In genomic region chr1:56957942-56958341, GRCm38 (mm10) we compare ENCODE assay signal across 25 mouse cellular contexts.
"Had no signal": no experiment of that assay in that cellular context is flagged by ENCODE, and none has a peak within 500 bp of the region (broad histone marks: within the 10 kb centered on the region; RNA-seq: fewer than 3 reads in every experiment).

No protein-coding gene starts in this region.

- H3K27me3 ChIP-seq: liver, embryonic 12.5 days; liver, embryonic 15.5 days; lung, embryonic 15.5 days; megakaryocyte, embryonic 14.5 days; neural tube, embryonic 12.5 days; neural tube, embryonic 15.5 days had no signal

- H3K36me3 ChIP-seq: limb, embryonic 13.5 days; liver, embryonic 12.5 days; liver, embryonic 15.5 days; lung, embryonic 15.5 days; midbrain, embryonic 10.5 days; neural tube, embryonic 12.5 days; neural tube, embryonic 15.5 days had no signal

- H3K4me2 ChIP-seq: limb, embryonic 13.5 days; liver, embryonic 12.5 days; liver, embryonic 15.5 days; lung, embryonic 15.5 days; neural tube, embryonic 12.5 days; neural tube, embryonic 15.5 days had no signal

- H3K4me3 ChIP-seq: layer of hippocampus, adult 2 months; limb, embryonic 13.5 days; liver, embryonic 12.5 days; liver, embryonic 15.5 days; lung, embryonic 15.5 days; megakaryocyte, embryonic 14.5 days; midbrain, embryonic 10.5 days; neural tube, embryonic 12.5 days; neural tube, embryonic 15.5 days had no signal

- H3K4me1 ChIP-seq: liver, embryonic 12.5 days; liver, embryonic 15.5 days; lung, embryonic 15.5 days; megakaryocyte, embryonic 14.5 days; midbrain, embryonic 10.5 days; neural tube, embryonic 12.5 days; neural tube, embryonic 15.5 days had no signal

- H3K9ac ChIP-seq: limb, embryonic 13.5 days; liver, embryonic 12.5 days; liver, embryonic 15.5 days; lung, embryonic 15.5 days; neural tube, embryonic 12.5 days; neural tube, embryonic 15.5 days had no signal

- ATAC-seq: liver, embryonic 12.5 days had no signal

- DNase-seq: kidney, adult 18-20 months; kidney, adult 9 months; kidney, postnatal 14 days; layer of hippocampus, adult 9-11 months; liver; lung, adult 18-20 months; lung, postnatal 10 days; lung, postnatal 36 days; midbrain, embryonic 14.5 days; right cerebral cortex, adult 18-20 months; right cerebral cortex, postnatal 14 days; right cerebral cortex, postnatal 4 days; thymus, adult 2 months; thymus, postnatal 14 days; thymus, postnatal 4 days had no signal

- H3K27ac ChIP-seq: layer of hippocampus, adult 2 months; limb, embryonic 13.5 days; liver, embryonic 12.5 days; liver, embryonic 15.5 days; lung, embryonic 15.5 days; midbrain, embryonic 10.5 days; neural tube, embryonic 12.5 days; neural tube, embryonic 15.5 days; stomach, postnatal 0 days had no signal

- H3K9me3 ChIP-seq: limb, embryonic 13.5 days; liver, embryonic 12.5 days; liver, embryonic 15.5 days; lung, embryonic 15.5 days; megakaryocyte, embryonic 14.5 days; midbrain, embryonic 10.5 days; neural tube, embryonic 12.5 days; neural tube, embryonic 15.5 days had no signal
